Mouse (Mus musculus) naive thymus-derived CD4-positive, alpha-beta T cell, adult 2 months (primary cell): ENCODE results near the gene Mfsd13b.
"Not testable (repeated sequence)": the region's sequence is repeated elsewhere in the genome, so short reads cannot be mapped to it uniquely, and the experiment has no call there.

Experiments used
- DNase-seq: peaks from one replicate; pipeline ENCODE4 v3.0.0-alpha.2; 2011; ENCODE audit warnings: low read depth

Mfsd13b gene

GRCm38 (mm10) chr7:120991191-120991590 lies 8.9 kb downstream of the Mfsd13b start:
- no peak for DNase-seq

- no peak for DNase-seq
Measured at GRCm38 (mm10) chr7:120999021-120999530, 16.8 kb downstream of the Mfsd13b start.

GRCm38 (mm10) chr7:121000065-121000822 lies 17.9 kb downstream of the Mfsd13b start:
- no peak for DNase-seq

- no peak for DNase-seq
Measured at GRCm38 (mm10) chr7:121001879-121002278, 19.6 kb downstream of the Mfsd13b start.

- no peak for DNase-seq
Measured at GRCm38 (mm10) chr7:121002407-121002928, 20.2 kb downstream of the Mfsd13b start.

- DNase-seq: no peak
Measured at GRCm38 (mm10) chr7:121003793-121004418, 21.6 kb downstream of the Mfsd13b start.

GRCm38 (mm10) chr7:121011794-121012689 lies 29.7 kb downstream of the Mfsd13b start:
- DNase-seq: no peak

GRCm38 (mm10) chr7:121014486-121014885 lies 32.2 kb downstream of the Mfsd13b start:
- no peak for DNase-seq

- no peak for DNase-seq
Measured at GRCm38 (mm10) chr7:121018778-121019177, 36.5 kb downstream of the Mfsd13b start.

- peak; percentile 77 for DNase-seq
Measured at GRCm38 (mm10) chr7:121020277-121020676, 38.0 kb downstream of the Mfsd13b start.

- no peak for DNase-seq
Measured at GRCm38 (mm10) chr7:121025221-121026008, 43.1 kb downstream of the Mfsd13b start.

- no peak for DNase-seq
Measured at GRCm38 (mm10) chr7:121026300-121026699, 44.0 kb downstream of the Mfsd13b start.

- not testable (repeated sequence) for DNase-seq
Measured at GRCm38 (mm10) chr7:121029947-121030346, 47.6 kb downstream of the Mfsd13b start.

GRCm38 (mm10) chr7:121033856-121034652 lies 51.7 kb downstream of the Mfsd13b start, which contains the start of gene Mettl9:
Gene Mettl9 (plus strand): TSS chr7:121034445.
- DNase-seq: peak; percentile 97

- no peak for DNase-seq
Measured at GRCm38 (mm10) chr7:121034701-121035141, 52.4 kb downstream of the Mfsd13b start.

- DNase-seq: peak; percentile 38
Measured at GRCm38 (mm10) chr7:121035161-121035721, 52.9 kb downstream of the Mfsd13b start.

- DNase-seq: no peak
Measured at GRCm38 (mm10) chr7:121040595-121040994, 58.3 kb downstream of the Mfsd13b start.

- DNase-seq: no peak
Measured at GRCm38 (mm10) chr7:121041989-121042388, 59.7 kb downstream of the Mfsd13b start.

- DNase-seq: no peak
Measured at GRCm38 (mm10) chr7:121043004-121043403, 60.7 kb downstream of the Mfsd13b start.

- DNase-seq: peak; percentile 49
Measured at GRCm38 (mm10) chr7:121043510-121043909, 61.2 kb downstream of the Mfsd13b start.
